Mouse (Mus musculus) right cerebral cortex, postnatal 36 days (tissue): Measurements from ENCODE around the gene Pramef12.
"Not testable (repeated sequence)": the region's sequence is repeated elsewhere in the genome, so short reads cannot be mapped to it uniquely, and the experiment has no call there.

Experiments used
- DNase-seq, 2 experiments: peaks; one replicate each; pipeline ENCODE4 v3.0.0; 2022; ENCODE audit warnings: low spot score in 2 of 2, mixed read lengths in 1 of 2

Pramef12 gene

DNA sequence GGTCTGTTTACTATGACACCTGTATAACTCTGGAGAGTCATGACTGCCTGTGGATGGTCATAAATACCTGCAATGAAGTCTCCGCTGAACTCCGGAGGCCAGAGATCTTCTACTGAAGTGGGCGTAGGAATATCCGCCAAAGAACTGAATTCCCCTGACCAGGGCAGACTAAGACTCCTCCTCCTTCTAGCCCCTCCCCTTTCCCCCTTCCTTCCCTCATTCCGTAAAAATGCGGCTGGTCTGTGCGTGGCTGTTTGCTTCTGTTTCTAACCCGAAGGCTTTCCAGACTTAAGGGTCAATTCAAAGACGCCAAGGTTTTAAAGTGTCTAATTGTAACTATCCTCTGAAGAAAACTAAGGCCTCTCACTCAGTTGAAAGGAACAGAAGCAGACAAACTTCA lies at the start of gene Pramef12:
Gene Pramef12, minus strand, starts transcription at position 175 of the 400 bp plus-strand sequence.
- no peak for DNase-seq

DNA sequence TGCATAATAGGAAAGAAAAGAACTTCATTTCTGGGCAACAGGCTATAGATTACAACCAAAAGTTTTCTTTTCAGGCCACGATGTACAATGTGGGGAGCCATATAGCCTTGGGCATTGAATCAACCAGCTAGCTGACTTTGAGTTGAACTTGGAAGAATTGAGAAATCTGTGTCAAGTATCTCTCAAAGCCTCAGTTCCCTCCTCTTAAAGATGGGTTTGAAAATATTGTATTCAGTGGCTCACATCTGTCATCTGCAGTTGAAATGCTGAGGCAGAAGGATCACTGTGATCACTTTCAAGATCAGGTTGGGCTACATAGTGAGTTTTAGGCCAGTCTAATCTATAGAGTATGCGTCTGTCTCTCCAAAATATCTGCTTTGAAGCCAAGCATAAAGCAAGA lies 45.0 kb upstream of the Pramef12 start, which contains the start of gene Gm9944:
Gene Gm9944, minus strand, starts transcription at position 101 of the 400 bp plus-strand sequence.
- no peak for DNase-seq

DNA sequence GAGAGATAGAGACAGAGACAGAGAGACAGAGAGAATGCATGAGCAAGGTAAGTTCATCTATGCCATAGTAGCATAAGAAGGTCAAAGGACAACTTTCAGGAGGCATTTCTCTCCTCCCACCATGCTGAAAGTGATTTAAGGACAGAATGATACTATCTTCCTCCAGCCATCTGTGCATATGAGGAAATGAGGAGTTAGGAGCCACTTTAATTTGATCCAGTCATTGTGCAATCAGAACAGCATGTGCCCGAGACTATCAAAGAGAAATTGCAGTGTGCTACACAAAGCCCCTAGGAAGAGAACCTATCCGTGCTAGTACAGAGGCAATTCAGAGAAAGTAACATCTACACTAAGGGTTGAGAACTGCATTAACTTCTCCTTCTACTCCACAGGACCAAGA lies 40.3 kb upstream of the Pramef12 start:
- DNase-seq = no peak

DNA sequence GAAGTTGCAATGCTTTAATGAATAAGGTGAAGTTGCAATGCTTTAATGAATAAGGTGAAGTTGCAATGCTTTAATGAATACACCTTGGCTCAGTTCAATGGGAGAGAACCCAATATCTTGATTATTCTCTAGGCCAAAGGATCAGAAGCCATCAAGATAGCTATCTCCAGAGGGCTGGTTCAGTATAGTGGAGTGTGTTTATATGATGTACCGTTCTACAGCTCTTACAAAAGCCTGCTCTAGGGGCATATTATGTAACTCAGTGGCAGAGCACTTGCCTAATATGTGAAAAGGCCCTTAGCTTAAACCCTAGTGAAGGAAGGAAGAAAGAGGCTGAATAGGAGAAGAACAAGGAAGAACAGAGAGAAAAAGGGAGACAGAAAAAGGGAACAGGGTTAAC lies 33.3 kb upstream of the Pramef12 start:
- DNase-seq = no peak

DNA sequence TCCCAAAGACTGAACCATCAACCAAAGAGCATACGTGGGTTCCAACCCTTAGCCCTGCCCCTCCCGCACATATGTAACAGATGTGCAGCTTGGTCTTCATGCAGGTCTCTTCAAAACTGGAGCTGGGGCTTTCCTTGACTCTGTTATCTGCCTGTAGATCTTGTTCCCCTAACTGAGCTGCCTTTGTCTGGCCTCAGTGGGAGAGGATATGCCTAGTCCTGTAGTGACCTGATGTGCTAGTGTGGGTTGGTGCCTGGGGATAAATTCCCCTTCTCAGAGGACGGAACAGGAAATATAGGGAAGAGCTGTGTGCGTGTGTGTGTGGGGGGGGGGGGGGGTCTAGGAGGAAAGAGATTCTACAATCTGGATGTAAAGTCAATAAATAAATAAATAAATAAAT lies 32.8 kb upstream of the Pramef12 start:
- DNase-seq = no peak

DNA sequence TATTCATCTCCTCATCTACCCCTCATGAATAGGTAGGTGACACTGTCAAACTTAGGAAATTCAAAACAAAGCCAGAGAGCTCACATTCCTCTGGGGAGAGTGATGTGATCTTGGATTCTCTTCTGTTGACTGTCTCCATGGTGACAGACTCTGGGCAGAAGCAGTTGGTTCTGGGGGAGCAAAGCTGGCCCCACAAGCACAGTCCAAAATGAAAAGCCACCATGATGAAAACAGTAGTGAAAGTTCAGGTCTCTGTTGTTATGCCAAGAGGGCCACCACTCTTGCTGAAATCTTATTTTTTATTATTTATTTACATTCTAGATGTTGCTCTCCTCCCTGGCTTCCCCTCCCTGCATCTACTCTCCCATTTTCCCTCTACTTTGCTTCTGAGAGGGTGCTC lies 30.4 kb upstream of the Pramef12 start, which contains the start of gene 1700012P22Rik:
Gene 1700012P22Rik, minus strand, starts transcription at position 101 of the 400 bp plus-strand sequence.
- no peak for DNase-seq

DNA sequence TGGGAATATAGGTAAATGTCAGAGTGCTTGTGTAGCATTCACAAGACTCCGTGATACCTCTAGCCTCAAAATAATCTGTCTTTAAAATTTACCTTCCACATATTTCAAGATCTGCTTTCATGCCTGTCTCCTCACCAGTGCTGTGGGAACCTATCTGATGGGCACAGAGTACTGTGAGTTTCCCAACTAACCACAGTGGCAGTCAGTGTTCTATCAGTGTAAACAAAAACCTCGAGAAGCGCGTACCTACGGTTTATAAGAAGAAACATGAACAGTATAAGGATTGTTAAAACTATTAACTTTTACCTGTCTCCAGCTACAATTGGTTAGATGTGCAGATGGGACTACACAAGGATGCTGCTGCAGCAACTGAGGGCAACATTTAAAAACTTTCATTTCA lies 25.0 kb upstream of the Pramef12 start:
- no peak for DNase-seq

DNA sequence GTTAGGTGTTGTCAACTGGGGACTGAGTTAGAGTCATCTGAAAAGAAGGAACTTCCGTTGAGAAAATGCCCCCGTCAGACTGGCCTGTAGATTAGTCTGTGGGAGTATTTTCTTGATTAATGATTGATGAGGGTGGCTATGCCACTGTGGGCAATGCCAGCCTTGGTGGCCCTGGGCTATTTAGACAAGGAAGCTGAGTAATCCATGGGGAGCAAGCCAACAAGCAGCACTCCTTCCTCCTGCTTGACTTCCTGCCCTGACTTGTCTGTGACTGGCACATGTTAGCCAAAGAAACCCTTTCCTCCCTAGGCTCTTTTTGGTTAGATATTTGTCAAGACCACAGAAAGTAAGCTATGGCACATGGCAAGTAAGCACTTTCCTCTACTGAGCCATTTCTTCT lies 22.5 kb upstream of the Pramef12 start:
- no peak for DNase-seq

DNA sequence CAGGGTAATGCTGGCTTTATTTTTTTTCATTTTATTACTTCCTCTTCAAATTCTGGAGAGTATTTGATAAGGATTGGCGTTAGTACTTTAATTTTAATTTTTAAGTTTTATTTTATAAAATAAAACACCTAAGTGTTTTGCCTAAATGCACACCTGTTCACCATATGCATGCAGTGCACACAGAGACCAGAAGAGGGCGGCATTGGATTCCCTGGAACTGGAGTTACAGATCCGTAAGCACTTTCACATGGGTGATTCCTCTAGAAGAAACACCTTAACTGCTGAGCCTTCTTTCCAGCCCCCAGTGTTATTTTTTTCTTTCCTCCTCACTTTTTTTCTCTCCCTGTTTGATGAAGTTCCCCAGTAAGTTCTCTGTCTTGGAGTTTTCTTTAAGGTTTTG lies 20.6 kb upstream of the Pramef12 start:
- no peak for DNase-seq

DNA sequence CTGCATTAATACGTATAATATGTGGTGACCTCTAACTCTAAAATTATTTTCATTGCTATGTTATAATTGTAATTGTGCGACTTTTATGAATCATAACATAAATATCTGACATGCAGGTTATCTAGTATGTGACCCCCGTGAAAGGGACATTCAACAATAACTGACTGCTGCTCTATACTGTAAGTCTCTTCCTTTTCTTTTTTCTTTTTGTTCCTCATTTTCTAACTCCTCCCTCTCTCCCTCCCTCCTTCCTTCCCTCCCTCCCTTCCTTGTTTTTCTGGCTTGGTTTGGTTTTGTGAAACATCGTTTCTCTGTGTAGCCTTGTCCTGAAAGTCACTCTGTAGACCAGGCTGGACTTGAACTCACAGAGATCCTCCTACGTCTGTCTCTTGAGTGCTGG lies 16.3 kb upstream of the Pramef12 start:
- DNase-seq = no peak

DNA sequence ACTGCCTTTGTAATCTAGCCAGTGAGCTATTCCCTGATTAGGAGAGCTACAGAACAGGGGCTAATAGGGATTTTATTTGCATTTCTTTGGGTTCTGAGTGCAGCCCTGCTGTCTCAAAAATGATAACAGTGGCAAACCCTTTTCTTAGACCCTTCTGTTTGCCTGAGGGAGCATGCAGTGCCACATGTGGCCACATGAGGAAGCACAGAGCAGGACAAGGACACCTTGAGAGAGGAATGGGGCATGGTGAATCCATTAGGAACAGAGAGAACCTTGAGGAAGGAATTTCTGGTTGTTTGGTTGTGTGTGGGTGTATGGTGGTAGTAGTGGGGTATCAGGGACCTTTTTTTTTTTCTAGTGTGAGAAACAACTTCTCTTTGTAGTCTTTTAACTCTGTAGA lies 12.4 kb upstream of the Pramef12 start:
- no peak for DNase-seq

DNA sequence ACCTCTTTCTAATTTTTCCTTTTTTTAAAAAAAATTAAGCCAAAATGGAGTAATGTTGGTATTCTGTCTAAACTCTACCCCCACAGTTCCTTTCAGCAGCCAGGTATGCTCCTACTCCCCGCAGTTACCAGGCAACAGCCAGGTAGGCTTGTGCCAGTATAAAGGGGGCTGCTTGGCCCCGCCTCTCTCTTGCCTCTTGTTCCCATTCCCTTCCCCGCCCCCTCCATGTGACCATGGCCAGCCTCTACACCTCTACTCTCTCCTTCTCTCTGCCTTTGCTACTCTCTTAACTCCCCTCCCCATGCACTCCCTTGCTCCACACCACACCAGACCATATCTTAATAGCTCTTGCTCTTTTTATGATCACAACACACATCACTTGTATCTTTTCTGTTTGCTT lies 2.0 kb downstream of the Pramef12 start:
- DNase-seq = no peak

DNA sequence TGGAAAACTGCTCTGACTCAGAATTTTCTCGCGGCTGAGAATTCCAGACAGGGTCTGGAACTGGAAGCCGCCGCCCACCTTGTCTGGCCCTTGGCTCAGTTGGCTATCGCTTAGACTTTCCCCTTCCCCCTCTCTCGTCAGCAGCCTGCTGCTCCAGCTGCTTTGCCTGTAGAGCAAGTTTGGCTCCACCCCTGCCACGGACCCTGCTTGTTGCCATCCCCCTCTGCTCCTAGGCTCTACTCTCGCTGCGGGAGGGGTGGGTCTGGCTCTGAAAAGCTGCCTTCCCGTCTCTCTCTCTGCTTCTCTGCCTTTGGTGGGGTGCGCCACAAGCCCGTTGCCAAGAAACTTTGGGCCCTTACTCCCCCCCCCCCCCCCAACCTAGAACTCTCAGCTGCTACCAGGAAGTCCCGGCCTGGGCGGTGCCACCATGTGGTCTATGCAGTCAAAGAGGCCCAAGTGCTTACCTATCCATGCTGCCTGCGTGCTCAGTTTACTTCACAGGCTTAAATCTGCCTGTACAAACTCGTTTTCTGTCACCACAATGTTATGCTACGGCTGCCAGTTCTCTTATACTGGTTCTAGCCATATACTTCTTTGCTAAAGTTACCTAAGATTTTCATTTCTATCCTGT lies 3.7 kb downstream of the Pramef12 start:
- no peak for DNase-seq

DNA sequence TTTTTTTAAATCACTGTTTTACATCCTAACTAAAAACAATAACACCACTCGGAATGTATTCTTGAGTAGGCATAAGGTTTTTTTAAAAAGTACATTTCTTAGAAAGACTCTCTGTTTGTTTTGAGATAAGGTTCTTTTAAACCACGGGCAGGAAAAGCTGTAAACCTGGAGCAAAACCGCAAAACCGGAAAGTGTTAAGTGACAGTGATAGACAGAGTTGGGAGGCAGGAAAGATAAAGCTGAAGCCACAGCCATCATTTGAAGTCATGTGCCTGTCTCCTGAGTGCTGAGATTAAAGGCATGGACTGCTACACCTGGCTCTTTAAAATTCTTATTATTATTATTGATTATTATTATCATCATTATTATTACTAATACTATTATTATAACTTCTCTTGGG lies 5.6 kb downstream of the Pramef12 start:
- DNase-seq = no peak

DNA sequence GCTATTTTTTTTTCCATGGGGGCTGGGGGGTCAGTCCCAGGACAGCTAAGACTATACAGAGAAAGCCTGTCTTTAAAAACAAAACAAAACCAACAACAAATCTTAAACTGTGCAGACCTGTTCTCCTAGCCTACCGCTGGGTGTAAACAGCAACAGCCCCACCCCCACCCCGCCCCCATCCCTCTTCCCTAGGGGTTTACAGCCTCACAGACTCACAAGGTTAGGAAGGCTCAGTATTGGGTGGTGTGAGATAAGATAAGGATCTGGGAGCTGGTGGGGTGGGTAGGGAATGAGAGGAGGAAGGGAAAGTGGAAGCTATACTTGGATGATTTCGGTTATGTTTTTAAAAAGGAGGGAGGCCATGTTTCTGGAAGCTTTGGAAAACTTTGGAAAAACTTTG lies 11.9 kb downstream of the Pramef12 start:
- DNase-seq = no peak

DNA sequence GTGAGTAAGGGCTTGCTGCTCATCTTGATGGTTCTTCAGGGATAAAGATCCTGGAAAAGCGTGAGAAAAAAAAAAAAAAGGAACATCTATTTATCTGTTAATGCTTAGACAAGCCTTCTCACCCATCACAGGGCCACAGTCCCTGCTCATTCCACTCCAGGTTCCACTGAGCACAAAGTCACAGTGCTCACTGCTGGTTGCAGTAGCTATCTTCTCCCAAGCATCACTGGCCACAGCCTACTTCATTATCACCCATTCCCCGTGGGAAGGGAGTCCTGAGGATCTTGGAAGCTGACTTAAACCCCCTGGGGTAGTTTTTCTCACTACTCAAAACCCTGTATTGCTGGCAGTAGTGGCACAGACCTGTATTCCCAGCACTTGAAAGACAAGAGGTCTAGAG lies 30.4 kb downstream of the Pramef12 start, which contains the start of gene Pramef20:
Gene Pramef20, minus strand, starts transcription at position 23 of the 400 bp plus-strand sequence.
- DNase-seq = no peak

DNA sequence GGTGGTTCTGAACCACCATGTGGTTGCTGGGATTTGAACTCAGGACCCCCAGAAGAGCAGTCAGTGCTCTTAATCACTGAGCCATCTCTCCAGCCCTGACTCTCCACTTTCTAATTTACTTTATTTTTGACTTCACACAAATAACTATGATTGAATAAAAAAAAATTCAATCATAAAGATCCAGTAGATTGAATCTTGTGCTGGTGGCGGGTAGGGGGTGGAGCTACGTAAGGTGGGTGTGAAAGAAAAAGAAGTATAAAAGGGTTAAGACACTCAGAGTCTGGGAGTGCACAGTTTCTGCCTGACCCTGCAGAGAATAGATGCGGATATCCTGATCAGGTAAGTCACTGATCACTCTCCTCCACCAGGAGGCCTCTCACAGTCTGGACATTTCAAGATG lies 50.6 kb downstream of the Pramef12 start, which contains the start of gene Gm13119:
Gene Gm13119, plus strand, starts transcription at position 301 of the 400 bp plus-strand sequence.
- not testable (repeated sequence) for DNase-seq
